Mouse (Mus musculus): Measurements from ENCODE around the gene Ikzf1. TPM values are rescaled to one million over a fixed set of nuclear protein-coding genes. Genes with fewer than 3 reads are reported as not detected.

Gene Ikzf1
- polyA plus RNA-seq, 1 experiment from 2014 or later = 33.7 TPM

DNA sequence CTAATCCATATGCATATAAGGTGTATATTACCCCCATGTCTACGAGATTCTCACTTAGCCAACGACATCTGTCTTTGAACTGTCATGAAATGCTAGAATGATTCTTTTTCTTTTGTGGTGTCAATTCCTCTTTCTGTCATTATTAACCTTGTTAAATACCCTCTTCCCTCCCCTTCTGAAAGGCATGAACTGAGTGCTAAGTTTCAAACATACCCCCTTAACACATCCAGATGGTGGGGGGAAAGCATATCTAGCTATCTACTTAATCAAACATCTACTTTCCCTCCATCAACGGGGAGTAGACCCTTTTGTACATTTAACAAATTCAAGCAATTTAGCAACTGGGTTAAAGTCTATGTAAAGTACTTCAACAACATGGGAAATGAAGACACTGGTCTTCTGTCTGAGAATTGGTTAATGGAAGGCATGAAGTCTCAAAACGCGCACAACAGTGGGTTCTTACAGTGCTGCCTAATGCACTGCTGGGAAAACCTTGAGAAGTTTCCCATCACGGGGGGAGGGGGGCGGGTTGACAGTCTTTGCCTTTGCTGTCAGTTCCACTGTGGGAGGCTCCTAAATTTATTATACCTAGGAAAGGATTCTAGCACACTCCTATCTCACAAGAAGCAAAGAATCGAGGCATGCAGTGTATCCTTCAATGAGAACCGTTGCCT lies 8.6 kb upstream of the Ikzf1 start:
- WGBS (ENCODE audit: insufficient replicate concordance) = 69% methylated on average over 9 of the region's 9 CpGs
- ATAC-seq (ENCODE audit: insufficient read depth) = no peak

DNA sequence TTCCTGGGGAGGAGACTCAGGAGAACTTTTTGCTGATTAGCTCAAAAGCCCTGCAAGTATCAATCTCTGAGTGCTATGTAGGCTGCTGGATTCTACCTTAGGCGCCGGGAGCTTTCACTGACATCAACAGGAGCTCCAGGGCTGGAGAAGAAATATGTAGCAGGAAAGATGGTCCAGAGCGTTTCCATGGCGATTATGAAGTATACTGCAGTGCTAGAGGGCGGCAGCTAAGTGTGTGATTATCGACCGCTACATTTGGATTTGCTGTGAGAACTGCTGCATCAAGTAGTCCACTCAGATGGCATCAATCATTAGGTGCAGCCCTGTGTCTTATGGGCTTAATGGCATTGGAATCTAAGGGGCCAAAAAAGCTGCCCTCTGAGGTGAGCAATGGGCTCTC lies 7.6 kb upstream of the Ikzf1 start:
- Histone ChIP-seq H3K36me3 (replicated peaks) (no peaks in the 10 kb centered on the region), H3K4me3 (replicated peaks) (no peak overlapping the region), H3K9ac (no peak overlapping the region), H3K27ac (replicated peaks) (no peak overlapping the region), H3K27me3 (no peaks in the 10 kb centered on the region), H3K4me1 (replicated peaks) (peaks cover 16% of the 10 kb centered on the region), H3K4me2 (no peak overlapping the region), H3K9me3 (replicated peaks) (no peaks in the 10 kb centered on the region)
- ATAC-seq (ENCODE audit: insufficient read depth) = no peak
- 80% methylated on average over 7 of the region's 7 CpGs for WGBS (ENCODE audit: insufficient replicate concordance)

More for the DNA sequence above, 8.6 kb upstream of the Ikzf1 start:
- Histone ChIP-seq H3K4me1 (replicated peaks) (peaks cover 16% of the 10 kb centered on the region), H3K4me3 (replicated peaks) (no peak overlapping the region), H3K9ac (no peak overlapping the region), H3K4me2 (no peak overlapping the region), H3K27ac (replicated peaks) (no peak overlapping the region), H3K27me3 (no peaks in the 10 kb centered on the region), H3K9me3 (replicated peaks) (no peaks in the 10 kb centered on the region), H3K36me3 (replicated peaks) (no peaks in the 10 kb centered on the region)

DNA sequence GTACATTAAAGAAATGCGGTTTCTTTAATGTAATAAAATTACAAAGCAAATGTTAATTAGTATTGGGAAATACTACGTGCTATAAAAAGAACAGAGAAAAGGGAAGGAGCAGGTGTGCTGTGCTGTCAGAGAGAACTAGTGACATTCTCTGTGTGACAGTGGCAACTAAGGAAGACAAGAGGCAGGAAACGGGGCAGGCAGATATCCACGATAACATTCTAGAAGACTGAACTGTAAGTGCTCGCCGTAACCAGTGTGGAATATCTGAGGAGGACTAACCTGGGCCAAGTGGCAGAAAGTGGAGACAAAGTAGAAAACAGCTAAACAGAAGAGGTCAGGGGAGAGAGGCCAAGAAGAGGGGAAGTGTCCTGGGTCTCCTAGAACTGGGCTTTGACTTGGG lies 5.8 kb upstream of the Ikzf1 start:
- H3K4me1 ChIP-seq (replicated peaks) = peaks cover 21% of the 10 kb centered on the region
- H3K9ac ChIP-seq = no peak overlapping the region; the same call in 1 of the 2 replicates
- no peak overlapping the region for H3K4me3 ChIP-seq (replicated peaks)
- 12% methylated on average over 6 of the region's 6 CpGs for WGBS (ENCODE audit: insufficient replicate concordance)
- peak overlapping the region; percentile 30; the same call in 1 of the 2 replicates for H3K27ac ChIP-seq (replicated peaks)
- H3K27me3 ChIP-seq = peaks cover 4% of the 10 kb centered on the region
- no peaks in the 10 kb centered on the region for H3K9me3 ChIP-seq (replicated peaks)
- H3K36me3 ChIP-seq (replicated peaks) = no peaks in the 10 kb centered on the region
- ATAC-seq (ENCODE audit: insufficient read depth) = no peak
- no peak overlapping the region; the same call in 1 of the 2 replicates for H3K4me2 ChIP-seq

DNA sequence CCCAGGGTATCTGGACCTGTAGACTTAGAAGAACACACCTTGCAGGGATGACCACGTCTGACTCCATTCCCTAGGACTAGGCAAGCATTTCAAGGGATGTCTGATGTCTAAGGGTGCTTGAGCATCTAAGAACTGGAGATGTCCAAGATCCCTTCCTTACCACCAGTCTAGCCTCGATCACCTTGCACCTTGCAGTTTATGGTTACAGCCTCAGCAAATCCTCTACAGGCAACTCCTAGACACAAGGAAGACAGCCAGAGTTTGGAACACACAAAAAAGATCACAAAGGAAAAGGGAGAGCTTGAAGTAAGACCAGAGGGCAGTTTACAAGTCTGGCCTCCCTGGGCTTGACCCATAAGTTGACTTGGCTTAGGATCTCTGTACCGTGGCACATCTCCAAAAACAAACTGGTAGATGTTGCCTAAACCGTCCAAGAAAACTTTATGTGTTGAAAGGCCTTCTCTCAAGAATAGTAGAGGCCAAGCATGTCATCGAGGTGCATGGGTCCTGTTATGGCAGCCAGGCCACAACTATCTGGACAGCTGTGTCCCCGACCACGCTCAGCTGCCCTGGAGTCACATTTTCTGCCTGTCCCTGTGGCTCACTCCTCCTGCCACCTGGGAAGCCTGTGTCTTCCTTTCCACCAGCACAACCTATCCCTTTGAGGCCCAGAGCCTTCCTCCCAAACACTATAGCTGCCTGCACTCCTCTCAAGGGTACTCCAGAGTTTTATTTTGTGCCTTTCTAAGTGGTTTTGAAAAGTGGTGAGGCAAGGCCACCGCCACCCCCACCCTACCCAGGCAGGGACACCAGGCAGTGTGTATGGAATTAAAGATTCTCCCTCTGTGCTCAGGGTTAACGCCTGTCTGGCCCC lies 510 bp upstream of the Ikzf1 start:
- Histone ChIP-seq H3K27me3 (peaks cover 26% of the 10 kb centered on the region), H3K36me3 (replicated peaks) (no peaks in the 10 kb centered on the region), H3K4me2 (peak overlapping the region; percentile 89), H3K9me3 (replicated peaks) (no peaks in the 10 kb centered on the region), H3K4me1 (replicated peaks) (peaks cover 33% of the 10 kb centered on the region), H3K9ac (peak overlapping the region; percentile 19; the same call in 1 of the 2 replicates), H3K4me3 (replicated peaks) (peak overlapping the region; percentile 94), H3K27ac (replicated peaks) (peak overlapping the region; percentile 90)
- no peak for ATAC-seq (ENCODE audit: insufficient read depth)
- WGBS (ENCODE audit: insufficient replicate concordance) = 45% methylated on average over 9 of the region's 9 CpGs

DNA sequence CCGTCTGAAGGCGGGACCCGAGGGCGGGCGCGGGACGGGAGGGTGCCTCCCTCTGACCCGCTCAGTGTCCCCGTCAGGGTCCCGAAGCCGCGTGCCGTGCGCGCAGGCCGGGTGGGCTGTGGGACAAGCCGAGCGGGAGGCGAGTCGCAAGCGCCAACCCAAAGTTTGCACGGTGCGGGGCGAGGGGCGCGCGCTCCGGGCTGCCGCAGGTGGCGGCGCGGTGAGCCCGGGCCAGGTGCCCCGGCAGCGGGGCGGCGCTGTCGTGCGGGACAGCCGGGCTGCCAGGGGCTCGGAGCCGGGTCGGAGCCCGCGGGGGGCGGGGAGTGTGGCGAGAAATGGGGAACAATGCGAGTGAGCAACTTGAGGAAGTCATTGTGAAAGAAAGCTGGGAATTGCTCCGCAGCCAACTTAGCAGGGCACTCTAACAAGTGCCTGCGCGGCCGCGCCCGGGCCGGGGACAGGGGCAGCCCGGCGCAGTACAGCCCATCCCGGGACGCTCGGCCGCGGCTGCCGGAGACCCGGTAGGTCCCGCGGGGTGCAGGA lies 1.1 kb downstream of the Ikzf1 start:
- WGBS (ENCODE audit: insufficient replicate concordance) = under 1% methylated on average over 61 of the region's 66 CpGs

DNA sequence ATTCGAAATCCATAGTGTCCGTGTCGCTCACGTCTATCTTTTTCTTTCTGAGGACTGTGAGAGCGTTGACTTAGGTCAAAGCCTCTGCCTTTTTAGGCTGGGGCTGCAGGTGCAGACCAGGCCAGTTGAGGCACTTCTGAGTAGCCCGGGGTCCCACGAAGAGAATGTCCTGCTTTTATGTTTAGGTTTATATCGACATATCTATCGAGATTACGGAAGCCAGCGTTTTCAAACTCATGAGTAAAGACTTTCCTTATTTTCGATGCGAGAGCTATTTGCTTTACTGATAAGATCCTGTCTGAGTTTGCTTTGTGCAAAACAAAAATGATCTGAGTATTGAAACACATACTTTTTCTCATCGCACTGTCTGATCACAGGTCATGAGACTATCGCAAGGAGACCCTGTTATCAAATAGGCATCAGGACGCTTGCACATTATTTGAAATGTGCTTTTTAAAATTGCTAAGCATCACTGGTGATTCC lies 1.8 kb downstream of the Ikzf1 start:
- peak overlapping the region; percentile 96 for H3K9ac ChIP-seq
- H3K27me3 ChIP-seq = peaks cover 26% of the 10 kb centered on the region
- peak overlapping the region; percentile 89 for H3K4me2 ChIP-seq
- no peaks in the 10 kb centered on the region for H3K36me3 ChIP-seq (replicated peaks)
- WGBS (ENCODE audit: insufficient replicate concordance) = 1% methylated on average over 16 of the region's 16 CpGs
- H3K4me3 ChIP-seq (replicated peaks) = peak overlapping the region; percentile 94
- no peak for ATAC-seq (ENCODE audit: insufficient read depth)
- peaks cover 47% of the 10 kb centered on the region for H3K4me1 ChIP-seq (replicated peaks)
- H3K27ac ChIP-seq (replicated peaks) = peak overlapping the region; percentile 90
- H3K9me3 ChIP-seq (replicated peaks) = no peaks in the 10 kb centered on the region

More for the DNA sequence above, 1.1 kb downstream of the Ikzf1 start:
- H3K27me3 ChIP-seq = peaks cover 26% of the 10 kb centered on the region
- H3K36me3 ChIP-seq (replicated peaks) = no peaks in the 10 kb centered on the region
- H3K4me1 ChIP-seq (replicated peaks) = peaks cover 40% of the 10 kb centered on the region
- peak; percentile 76 for ATAC-seq (ENCODE audit: insufficient read depth)
- H3K27ac ChIP-seq (replicated peaks) = peak overlapping the region; percentile 90
- peak overlapping the region; percentile 96 for H3K9ac ChIP-seq
- peak overlapping the region; percentile 94 for H3K4me3 ChIP-seq (replicated peaks)
- no peaks in the 10 kb centered on the region for H3K9me3 ChIP-seq (replicated peaks)
- H3K4me2 ChIP-seq = peak overlapping the region; percentile 89

DNA sequence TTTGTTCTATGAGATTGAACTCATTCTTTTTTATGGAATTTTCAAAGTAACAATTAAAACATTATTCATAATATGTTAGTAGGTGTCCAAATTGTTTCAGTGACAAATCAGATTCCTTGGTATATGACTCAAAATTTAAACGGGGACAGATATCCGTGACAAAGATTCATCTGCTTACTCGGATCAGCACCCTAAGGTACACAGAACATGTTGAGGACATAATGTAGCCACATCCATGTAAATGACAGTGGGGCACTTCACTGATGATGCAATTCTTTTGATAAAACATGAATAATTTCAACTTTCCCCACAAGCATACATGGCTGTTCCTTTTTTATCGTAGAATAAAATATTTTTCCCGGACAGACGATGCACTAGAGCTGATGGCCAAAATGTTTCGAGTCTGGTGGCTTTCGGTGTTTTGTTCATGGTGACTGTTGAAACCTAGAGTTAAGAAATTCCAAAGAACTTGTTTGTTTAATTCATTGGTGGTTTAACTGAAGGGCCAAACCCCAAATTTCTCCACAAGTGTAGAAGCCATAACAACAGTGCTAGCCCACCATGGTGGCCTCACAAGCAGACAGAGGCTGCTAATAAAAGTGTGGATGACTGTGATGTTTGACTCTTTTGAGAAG lies 2.9 kb downstream of the Ikzf1 start:
- peak overlapping the region; percentile 94 for H3K4me3 ChIP-seq (replicated peaks)

DNA sequence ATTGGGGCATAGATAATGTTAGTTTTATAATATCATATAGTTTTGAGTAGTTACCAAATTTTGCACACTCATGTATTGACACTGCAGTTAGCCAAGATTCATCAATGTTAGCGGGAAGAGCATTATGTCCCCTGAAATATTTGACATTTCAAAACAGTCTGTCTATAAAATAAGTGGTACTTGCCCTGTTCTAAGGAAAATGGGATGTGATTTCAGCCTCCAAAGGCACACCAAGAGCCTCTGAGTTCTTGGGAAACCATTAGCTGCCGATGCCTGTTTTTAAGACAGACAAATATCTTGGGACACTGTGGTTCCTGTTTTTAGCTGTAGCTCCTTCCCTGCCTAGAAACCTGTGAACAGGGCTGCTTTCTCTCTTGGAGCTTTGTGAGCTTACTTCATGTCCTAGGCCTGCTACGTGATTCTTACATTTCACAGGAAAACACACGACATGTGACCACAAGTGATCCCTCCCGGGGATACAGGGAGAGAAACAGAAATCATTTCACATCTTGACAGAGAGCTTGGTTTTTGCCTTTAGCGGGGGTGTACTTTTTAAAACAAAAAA lies 4.0 kb downstream of the Ikzf1 start:
- 0 out of 2 replicates have a peak, but pooled peaks cover 5% of the 10 kb centered on the region for H3K36me3 ChIP-seq (replicated peaks)
- H3K4me1 ChIP-seq (replicated peaks) = peaks cover 63% of the 10 kb centered on the region
- no peaks in the 10 kb centered on the region for H3K9me3 ChIP-seq (replicated peaks)
- ATAC-seq (ENCODE audit: insufficient read depth) = no peak
- WGBS (ENCODE audit: insufficient replicate concordance) = 19% methylated on average over 6 of the region's 6 CpGs
- H3K4me2 ChIP-seq = peak overlapping the region; percentile 89
- peak overlapping the region; percentile 94 for H3K4me3 ChIP-seq (replicated peaks)
- peak overlapping the region; percentile 90 for H3K27ac ChIP-seq (replicated peaks)
- H3K27me3 ChIP-seq = peaks cover 23% of the 10 kb centered on the region
- H3K9ac ChIP-seq = peak overlapping the region; percentile 62

More for the DNA sequence above, 2.9 kb downstream of the Ikzf1 start:
- peaks cover 26% of the 10 kb centered on the region for H3K27me3 ChIP-seq
- no peaks in the 10 kb centered on the region for H3K9me3 ChIP-seq (replicated peaks)
- H3K4me1 ChIP-seq (replicated peaks) = peaks cover 57% of the 10 kb centered on the region
- peak overlapping the region; percentile 89 for H3K4me2 ChIP-seq
- WGBS (ENCODE audit: insufficient replicate concordance) = 30% methylated on average over 8 of the region's 8 CpGs
- peak overlapping the region; percentile 90 for H3K27ac ChIP-seq (replicated peaks)
- ATAC-seq (ENCODE audit: insufficient read depth) = no peak
- H3K36me3 ChIP-seq (replicated peaks) = no peaks in the 10 kb centered on the region
- H3K9ac ChIP-seq = peak overlapping the region; percentile 62

DNA sequence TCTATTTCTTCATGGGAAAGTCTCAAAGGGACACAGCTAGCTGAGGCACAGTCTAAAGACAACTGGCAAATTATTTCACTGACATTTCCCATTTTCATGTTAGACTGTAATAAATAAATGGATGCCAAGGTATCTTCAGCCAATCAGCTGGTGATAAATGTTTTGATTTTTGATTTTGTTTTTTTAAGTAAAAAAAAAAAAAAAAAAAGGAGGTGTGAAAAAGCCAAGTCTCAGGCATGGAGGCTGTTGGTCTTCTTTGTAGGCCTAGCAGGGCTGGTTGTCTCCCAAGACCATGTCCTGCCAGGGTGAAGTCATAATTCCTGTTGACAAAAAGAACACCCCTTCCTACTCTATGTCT lies 4.9 kb downstream of the Ikzf1 start:
- H3K4me3 ChIP-seq (replicated peaks) = peak overlapping the region; percentile 26
- ATAC-seq (ENCODE audit: insufficient read depth) = no peak
- H3K36me3 ChIP-seq (replicated peaks) = 0 out of 2 replicates have a peak, but pooled peaks cover 5% of the 10 kb centered on the region
- peak overlapping the region; percentile 90 for H3K27ac ChIP-seq (replicated peaks)
- H3K9ac ChIP-seq = peak overlapping the region; percentile 51; the same call in 1 of the 2 replicates
- peaks cover 63% of the 10 kb centered on the region for H3K4me1 ChIP-seq (replicated peaks)
- no peaks in the 10 kb centered on the region for H3K9me3 ChIP-seq (replicated peaks)
- H3K4me2 ChIP-seq = peak overlapping the region; percentile 89
- H3K27me3 ChIP-seq = peaks cover 15% of the 10 kb centered on the region

DNA sequence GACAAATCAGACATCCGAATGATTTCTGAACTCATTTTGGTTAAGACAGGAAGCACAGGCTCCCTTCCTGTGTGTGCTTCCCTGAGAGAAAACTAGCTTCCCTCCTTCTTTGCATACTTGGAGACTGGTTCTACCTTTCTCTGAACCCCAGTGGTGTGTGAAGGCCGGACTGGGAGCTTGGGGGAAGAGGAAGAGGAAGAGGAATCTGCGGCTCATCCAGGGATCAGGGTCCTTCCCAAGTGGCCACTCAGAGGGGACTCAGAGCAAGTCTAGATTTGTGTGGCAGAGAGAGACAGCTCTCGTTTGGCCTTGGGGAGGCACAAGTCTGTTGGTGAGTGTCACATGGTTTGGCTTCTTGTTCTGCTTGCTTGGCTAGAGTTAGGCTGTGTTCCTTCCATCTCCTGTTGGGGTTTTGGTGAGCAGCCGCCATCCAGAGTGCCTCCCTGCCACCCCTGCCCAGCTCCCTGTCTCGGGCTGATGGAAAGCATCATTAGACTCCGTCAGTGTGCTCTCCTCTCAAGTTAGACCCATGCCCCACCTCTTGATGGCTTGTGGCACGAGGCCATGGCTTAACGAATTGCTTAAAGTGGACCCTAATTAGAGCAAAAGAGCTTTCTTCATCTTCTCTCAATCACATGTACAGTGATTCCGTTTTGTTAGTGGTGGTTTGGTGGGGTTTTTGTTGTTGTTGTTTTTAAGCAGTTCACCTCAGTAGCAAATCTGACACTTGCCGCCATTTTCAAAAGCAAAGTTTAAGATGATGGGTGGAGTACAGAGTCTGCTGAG lies 5.4 kb downstream of the Ikzf1 start:
- H3K4me2 ChIP-seq = peak overlapping the region; percentile 89
- H3K27me3 ChIP-seq = peaks cover 9% of the 10 kb centered on the region
- peaks cover 63% of the 10 kb centered on the region for H3K4me1 ChIP-seq (replicated peaks)
- 0 out of 2 replicates have a peak, but pooled peaks cover 5% of the 10 kb centered on the region for H3K36me3 ChIP-seq (replicated peaks)
- H3K9me3 ChIP-seq (replicated peaks) = no peaks in the 10 kb centered on the region
- peak overlapping the region; percentile 90 for H3K27ac ChIP-seq (replicated peaks)
- H3K4me3 ChIP-seq (replicated peaks) = peak overlapping the region; percentile 26
- peak overlapping the region; percentile 51; the same call in 1 of the 2 replicates for H3K9ac ChIP-seq
- WGBS (ENCODE audit: insufficient replicate concordance) = 33% methylated on average over 11 of the region's 11 CpGs
- no peak for ATAC-seq (ENCODE audit: insufficient read depth)
